In the genomic region with DNA sequence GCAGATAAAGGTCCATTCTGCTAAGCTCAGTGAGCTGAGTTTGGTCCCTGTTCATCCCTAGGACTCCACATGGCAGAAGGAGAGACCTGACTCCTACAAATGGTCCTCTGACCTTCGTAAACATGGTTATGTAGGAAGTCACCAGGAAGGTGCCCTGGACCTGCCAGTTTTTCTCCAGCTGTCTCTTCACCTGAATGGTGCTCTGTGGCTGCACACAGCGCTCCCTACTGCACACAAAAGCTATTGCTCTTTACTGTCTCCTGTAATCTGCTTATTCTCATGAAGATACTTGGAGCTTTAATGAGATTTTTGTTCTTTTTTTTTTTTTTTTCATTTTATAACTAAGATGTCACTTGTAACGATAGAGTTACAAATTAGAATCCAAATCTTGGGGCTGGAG, we compare ENCODE assay signal across 26 mouse cellular contexts. TPM values are rescaled to one million over a fixed set of nuclear protein-coding genes. Genes with fewer than 3 reads are reported as not detected.
DNase-seq lines count a peak whose midpoint lies in the region; ATAC-seq and TF ChIP-seq lines count a peak whose summit lies in the region.
"Had no signal": no experiment of that assay in that cellular context is flagged by ENCODE, and none has a peak within 500 bp of the region (broad histone marks: within the 10 kb centered on the region; RNA-seq: fewer than 3 reads in every experiment).

No protein-coding gene starts in this region.

- TF ChIP-seq CTCF in heart, postnatal 0 days (IDR thresholded peaks at IDR 0.05; ENCODE audit: low read depth): peak; percentile 34
- TF ChIP-seq CTCF in liver, embryonic 14.5 days (IDR thresholded peaks at IDR 0.05; ENCODE audit: low read depth): peak; percentile 42
- TF ChIP-seq CTCF in CH12.LX (conservative IDR thresholded peaks at IDR 0.05 in 1 of 2, IDR thresholded peaks at IDR 0.05 in 1 of 2; ENCODE audit: low read depth in 2 of 2, low read length in 2 of 2): peak in 1 of 2 experiments; percentile 56; a peak in 2 of 4 replicates
- peak; percentile 33; the same call in 1 of the 2 replicates for TF ChIP-seq CTCF in brain, embryonic 14.5 days (IDR thresholded peaks at IDR 0.05; ENCODE audit: borderline replicate concordance, extremely low read depth, insufficient read depth, insufficient read length)

- no peaks in the 10 kb centered on the region for H3K27me3 ChIP-seq in heart, postnatal 0 days (ENCODE audit: control insufficient read depth, insufficient read depth, low read length)
- H3K27me3 ChIP-seq in heart, embryonic 12.5 days (replicated peaks): peaks cover 11% of the 10 kb centered on the region; the same call in 1 of the 2 replicates
- no peaks in the 10 kb centered on the region for H3K27me3 ChIP-seq in liver, embryonic 14.5 days (ENCODE audit: control insufficient read depth, insufficient read depth, low read length)
- H3K27me3 ChIP-seq in liver, embryonic 12.5 days (replicated peaks): peaks cover 25% of the 10 kb centered on the region
- H3K27me3 ChIP-seq in CH12.LX (replicated peaks): no peaks in the 10 kb centered on the region
- H3K27me3 ChIP-seq in heart, embryonic 10.5 days (ENCODE audit: insufficient read depth, poor library complexity, severe bottlenecking): no peaks in the 10 kb centered on the region
- H3K27me3 ChIP-seq: embryonic facial prominence, embryonic 13.5 days; kidney, embryonic 15.5 days had no signal

- no peak overlapping the region for H3K27ac ChIP-seq in heart, postnatal 0 days (ENCODE audit: low read depth)
- no peak overlapping the region for H3K27ac ChIP-seq in heart, embryonic 12.5 days (ENCODE audit: poor library complexity, severe bottlenecking)
- H3K27ac ChIP-seq in liver, embryonic 14.5 days: no peak overlapping the region
- no peak overlapping the region for H3K27ac ChIP-seq in liver, embryonic 12.5 days
- H3K27ac ChIP-seq in CH12.LX (ENCODE audit: insufficient read depth, low read depth): no peak overlapping the region
- H3K27ac ChIP-seq in heart, embryonic 10.5 days: no peak overlapping the region
- H3K27ac ChIP-seq: embryonic facial prominence, embryonic 13.5 days; kidney, embryonic 15.5 days had no signal

- H3K79me2 ChIP-seq in CH12.LX (replicated peaks; ENCODE audit: control insufficient read depth, extremely low read depth, insufficient read depth, poor library complexity, severe bottlenecking): no peaks in the 10 kb centered on the region

- dilution Hi-C loops in CH12.LX (cut with MboI; ENCODE audit: extremely low pct_ligation_motif_present, extremely low pct_unique_long_range_greater_than_20kb, low sequenced_read_pairs): no loop called here

- no peak overlapping the region for H3K9ac ChIP-seq in heart, postnatal 0 days (replicated peaks; ENCODE audit: low read depth, low read length)
- H3K9ac ChIP-seq in heart, embryonic 12.5 days: no peak overlapping the region
- H3K9ac ChIP-seq in liver, embryonic 14.5 days (replicated peaks): no peak overlapping the region
- H3K9ac ChIP-seq in liver, embryonic 12.5 days: no peak overlapping the region
- no peak overlapping the region for H3K9ac ChIP-seq in CH12.LX (ENCODE audit: insufficient read depth, low read depth)
- H3K9ac ChIP-seq: embryonic facial prominence, embryonic 13.5 days; kidney, embryonic 15.5 days had no signal

- no peak overlapping the region for H3K4me2 ChIP-seq in heart, postnatal 0 days (ENCODE audit: low read depth, low read length)
- H3K4me2 ChIP-seq in heart, embryonic 12.5 days: no peak overlapping the region
- H3K4me2 ChIP-seq in liver, embryonic 14.5 days (ENCODE audit: low read depth): no peak overlapping the region
- no peak overlapping the region for H3K4me2 ChIP-seq in liver, embryonic 12.5 days
- H3K4me2 ChIP-seq in CH12.LX (ENCODE audit: insufficient read depth, low read depth, poor library complexity, severe bottlenecking): no peak overlapping the region
- H3K4me2 ChIP-seq: embryonic facial prominence, embryonic 13.5 days; kidney, embryonic 15.5 days had no signal

- TF ChIP-seq RAD21 in CH12.LX (IDR thresholded peaks at IDR 0.05; ENCODE audit: low read depth, low read length): peak; percentile 29

- no peaks in the 10 kb centered on the region for H3K36me3 ChIP-seq in heart, postnatal 0 days (replicated peaks; ENCODE audit: control insufficient read depth, insufficient read depth, low read length)
- H3K36me3 ChIP-seq in heart, embryonic 12.5 days: no peaks in the 10 kb centered on the region
- H3K36me3 ChIP-seq in liver, embryonic 14.5 days (replicated peaks; ENCODE audit: control insufficient read depth, insufficient read depth, low read depth): no peaks in the 10 kb centered on the region
- no peaks in the 10 kb centered on the region for H3K36me3 ChIP-seq in liver, embryonic 12.5 days
- H3K36me3 ChIP-seq in CH12.LX (replicated peaks in 1 of 2; ENCODE audit: control insufficient read depth in 1 of 2, insufficient read depth in 1 of 2, low read length in 1 of 2): no peaks in the 10 kb centered on the region
- H3K36me3 ChIP-seq in heart, embryonic 10.5 days: no peaks in the 10 kb centered on the region
- H3K36me3 ChIP-seq: embryonic facial prominence, embryonic 13.5 days; G1E; kidney, embryonic 15.5 days had no signal

- in situ Hi-C loops in CH12.LX (cut with MboI; ENCODE audit: low pct_ligation_motif_present, low pct_unique_long_range_greater_than_20kb, low sequenced_read_pairs): loop anchor here (5.0 kb wide), 1 partner anchor 194 kb away; no protein-coding TSS in a partner anchor

- TF ChIP-seq EP300 in heart, postnatal 0 days (IDR thresholded peaks at IDR 0.05; ENCODE audit: low read depth): no peak
- TF ChIP-seq EP300 in liver, embryonic 14.5 days (IDR thresholded peaks at IDR 0.05; ENCODE audit: low read depth): no peak
- no peak for TF ChIP-seq EP300 in CH12.LX (IDR thresholded peaks at IDR 0.05; ENCODE audit: low read length)

- ATAC-seq in heart, postnatal 0 days (ENCODE audit: insufficient read depth, low read depth): no peak
- ATAC-seq in heart, embryonic 12.5 days (ENCODE audit: insufficient number of reproducible peaks, low FRiP score): no peak
- ATAC-seq in liver, embryonic 14.5 days (ENCODE audit: insufficient read depth): no peak
- ATAC-seq in liver, embryonic 12.5 days: no peak
- ATAC-seq: forebrain, embryonic 14.5 days; inflammation-experienced regulatory T-cells, adult 6 months; midbrain, embryonic 16.5 days had no signal

- WGBS in heart, postnatal 0 days: 51% methylated on average over 3 of the region's 3 CpGs
- 44% methylated on average over 3 of the region's 3 CpGs for WGBS in heart, embryonic 12.5 days
- WGBS in liver, embryonic 14.5 days (ENCODE audit: insufficient replicate concordance): 40% methylated on average over 3 of the region's 3 CpGs
- 32% methylated on average over 3 of the region's 3 CpGs for WGBS in liver, embryonic 12.5 days (ENCODE audit: insufficient replicate concordance)
- 49% methylated on average over 3 of the region's 3 CpGs for WGBS in heart, embryonic 10.5 days

- H3K9me3 ChIP-seq in heart, postnatal 0 days (replicated peaks; ENCODE audit: control insufficient read depth, low read length): no peaks in the 10 kb centered on the region
- H3K9me3 ChIP-seq in heart, embryonic 12.5 days (replicated peaks): no peaks in the 10 kb centered on the region
- H3K9me3 ChIP-seq in liver, embryonic 14.5 days (ENCODE audit: control insufficient read depth, low read length): no peaks in the 10 kb centered on the region
- H3K9me3 ChIP-seq in liver, embryonic 12.5 days (replicated peaks): no peaks in the 10 kb centered on the region
- H3K9me3 ChIP-seq in CH12.LX (replicated peaks; ENCODE audit: low read length): peaks cover 9% of the 10 kb centered on the region
- no peaks in the 10 kb centered on the region for H3K9me3 ChIP-seq in heart, embryonic 10.5 days
- H3K9me3 ChIP-seq: embryonic facial prominence, embryonic 13.5 days; G1E; kidney, embryonic 15.5 days had no signal

- H3K4me3 ChIP-seq in heart, postnatal 0 days (ENCODE audit: low read depth, low read length): no peak overlapping the region
- no peak overlapping the region for H3K4me3 ChIP-seq in heart, embryonic 12.5 days
- no peak overlapping the region for H3K4me3 ChIP-seq in liver, embryonic 14.5 days (ENCODE audit: insufficient read depth in 1 of 2, low read depth in 2 of 2, low read length in 2 of 2)
- no peak overlapping the region for H3K4me3 ChIP-seq in liver, embryonic 12.5 days
- no peak overlapping the region for H3K4me3 ChIP-seq in CH12.LX (replicated peaks in 1 of 3; ENCODE audit: low read depth in 2 of 3, low read length in 2 of 3, poor library complexity in 1 of 3)
- no peak overlapping the region for H3K4me3 ChIP-seq in heart, embryonic 10.5 days
- H3K4me3 ChIP-seq: embryonic facial prominence, embryonic 13.5 days; kidney, embryonic 15.5 days had no signal

- H3K4me1 ChIP-seq in heart, postnatal 0 days (ENCODE audit: control insufficient read depth, insufficient read depth): no peaks in the 10 kb centered on the region
- H3K4me1 ChIP-seq in heart, embryonic 12.5 days (replicated peaks): peaks cover 7% of the 10 kb centered on the region
- H3K4me1 ChIP-seq in liver, embryonic 14.5 days (replicated peaks; ENCODE audit: control insufficient read depth in 2 of 2, insufficient read depth in 2 of 2, low read length in 1 of 2): peaks cover 4 to 5% of the 10 kb centered on the region in 2 experiments; a peak in 1 of 4 replicates
- H3K4me1 ChIP-seq in liver, embryonic 12.5 days: peaks cover 7% of the 10 kb centered on the region
- peaks cover 16 to 28% of the 10 kb centered on the region in 2 experiments for H3K4me1 ChIP-seq in CH12.LX (ENCODE audit: control insufficient read depth in 1 of 2, insufficient read depth in 2 of 2)
- peaks cover 10% of the 10 kb centered on the region for H3K4me1 ChIP-seq in heart, embryonic 10.5 days
- H3K4me1 ChIP-seq: embryonic facial prominence, embryonic 13.5 days had no signal

- no peak for DNase-seq in heart, postnatal 0 days (ENCODE audit: low spot score)
- no peak for DNase-seq in liver, embryonic 14.5 days (ENCODE audit: low read depth in 3 of 3, low spot score in 3 of 3)
- DNase-seq in CH12.LX (ENCODE audit: extremely low read depth): no peak
- DNase-seq in brain, embryonic 14.5 days (ENCODE audit: low read depth): no peak
- no peak for DNase-seq in urinary bladder, postnatal 14 days (ENCODE audit: low spot score)
- no peak for DNase-seq in heart, embryonic 10.5 days (ENCODE audit: low spot score)
- DNase-seq: cerebellum, adult 9-10 months; gastrocnemius, postnatal 25 days; heart, postnatal 10 days; right cerebral cortex, postnatal 25 days; thymus, postnatal 14 days had no signal

- no peak for TF ChIP-seq POLR2A in CH12.LX (IDR thresholded peaks at IDR 0.05; ENCODE audit: low read depth, low read length)
- TF ChIP-seq POLR2A in brain, embryonic 14.5 days (IDR thresholded peaks at IDR 0.05; ENCODE audit: borderline replicate concordance, extremely low read depth, insufficient read depth, insufficient read length, poor library complexity, severe bottlenecking): no peak

RNA-seq across cellular contexts. Expression of gene Usp30, which starts 18.7 kb away (rescaled TPM):
- total RNA-seq in heart, postnatal 0 days (2014; rRNA removed; ENCODE audit: low replicate concordance): 16.0 and 18.2 TPM in 2 replicates
- 6.1 and 6.3 TPM in 2 replicates for polyA plus RNA-seq in heart, postnatal 0 days (2015; fragmentation: Nextera tagmentation; extraction: Ambion mirVana)
- polyA plus RNA-seq in heart, embryonic 12.5 days (2016; fragmentation: Nextera tagmentation; extraction: Ambion mirVana): 9.0 and 10.5 TPM in 2 replicates
- polyA plus RNA-seq in liver, embryonic 14.5 days (2012; rRNA removed): 3.7 and 3.9 TPM in 2 replicates
- polyA plus RNA-seq in liver, embryonic 14.5 days (2014; fragmentation: Nextera tagmentation; extraction: Ambion mirVana): 2.0 and 2.1 TPM in 2 replicates
- polyA plus RNA-seq in liver, embryonic 12.5 days (2016; fragmentation: Nextera tagmentation; extraction: Ambion mirVana): 5.0 and 5.2 TPM in 2 replicates
- total RNA-seq in CH12.LX (2012; rRNA removed): 11.5 and 13.0 TPM in 2 replicates
- 13.0 and 15.5 TPM in 2 replicates for total RNA-seq in CH12.LX (2014; rRNA removed)
- polyA plus RNA-seq in CH12.LX (2012; ENCODE audit: insufficient read length, low read depth): 14.5 and 16.1 TPM in 2 replicates
- polyA plus RNA-seq in brain, embryonic 14.5 days (2012; rRNA removed): 40.0 and 41.6 TPM in 2 replicates
- polyA plus RNA-seq in heart, embryonic 10.5 days (2016; fragmentation: Nextera tagmentation; extraction: Ambion mirVana): 9.9 and 10.2 TPM in 2 replicates

RNA-seq across cellular contexts. Expression of gene Dao, which starts 43.1 kb away (rescaled TPM):
- total RNA-seq in heart, postnatal 0 days (2014; rRNA removed; ENCODE audit: low replicate concordance): not detected in 2 replicates
- polyA plus RNA-seq in heart, postnatal 0 days (2015; fragmentation: Nextera tagmentation; extraction: Ambion mirVana): not detected in 2 replicates
- polyA plus RNA-seq in heart, embryonic 12.5 days (2016; fragmentation: Nextera tagmentation; extraction: Ambion mirVana): not detected in 2 replicates
- polyA plus RNA-seq in liver, embryonic 14.5 days (2012; rRNA removed): not detected in 2 replicates
- not detected in 2 replicates for polyA plus RNA-seq in liver, embryonic 14.5 days (2014; fragmentation: Nextera tagmentation; extraction: Ambion mirVana)
- polyA plus RNA-seq in liver, embryonic 12.5 days (2016; fragmentation: Nextera tagmentation; extraction: Ambion mirVana): not detected in 2 replicates
- total RNA-seq in CH12.LX (2012; rRNA removed) (0.97 and 1.4 TPM in 2 replicates), CH12.LX (2014; rRNA removed) (1.9 TPM in 2 replicates)
- polyA plus RNA-seq in CH12.LX (2012; ENCODE audit: insufficient read length, low read depth): 3.6 TPM in 2 replicates
- polyA plus RNA-seq in brain, embryonic 14.5 days (2012; rRNA removed): not detected in 2 replicates
- not detected in 2 replicates for polyA plus RNA-seq in heart, embryonic 10.5 days (2016; fragmentation: Nextera tagmentation; extraction: Ambion mirVana)
- total RNA-seq: G1E; gastrocnemius, postnatal 25 days; heart, adult 8-10 months; heart, postnatal 10 days; layer of hippocampus, postnatal 14 days; left cerebral cortex, postnatal 14 days; megakaryocyte-erythroid progenitor cell, adult 5-6 weeks had no signal
- polyA plus RNA-seq: C2C12; embryonic facial prominence, embryonic 13.5 days; forebrain, embryonic 14.5 days; G1E; hindbrain, embryonic 11.5 days; inflammation-experienced regulatory T-cells, adult 6 months; lung, embryonic 16.5 days; midbrain, embryonic 16.5 days had no signal

RNA-seq across cellular contexts. Expression of gene Svop, which starts 44.8 kb away (rescaled TPM):
- 0.19 TPM in 1 of 2 replicates, not detected in the other for total RNA-seq in heart, postnatal 0 days (2014; rRNA removed; ENCODE audit: low replicate concordance)
- 0.07 TPM in 1 of 2 replicates, not detected in the other for polyA plus RNA-seq in heart, postnatal 0 days (2015; fragmentation: Nextera tagmentation; extraction: Ambion mirVana)
- polyA plus RNA-seq in heart, embryonic 12.5 days (2016; fragmentation: Nextera tagmentation; extraction: Ambion mirVana): 0.06 and 0.15 TPM in 2 replicates
- 0.11 TPM in 1 of 2 replicates, not detected in the other for polyA plus RNA-seq in liver, embryonic 14.5 days (2012; rRNA removed)
- 0.06 TPM in 1 of 2 replicates, not detected in the other for polyA plus RNA-seq in liver, embryonic 14.5 days (2014; fragmentation: Nextera tagmentation; extraction: Ambion mirVana)
- not detected in 2 replicates for polyA plus RNA-seq in liver, embryonic 12.5 days (2016; fragmentation: Nextera tagmentation; extraction: Ambion mirVana)
- total RNA-seq in CH12.LX (2012; rRNA removed) (0.38 and 1.1 TPM in 2 replicates), CH12.LX (2014; rRNA removed) (0.20 and 0.31 TPM in 2 replicates)
- polyA plus RNA-seq in CH12.LX (2012; ENCODE audit: insufficient read length, low read depth): 0.40 and 0.51 TPM in 2 replicates
- polyA plus RNA-seq in brain, embryonic 14.5 days (2012; rRNA removed): 70.1 and 81.5 TPM in 2 replicates
- 0.23 and 0.46 TPM in 2 replicates for polyA plus RNA-seq in heart, embryonic 10.5 days (2016; fragmentation: Nextera tagmentation; extraction: Ambion mirVana)
- total RNA-seq: gastrocnemius, postnatal 25 days; heart, adult 8-10 months; heart, postnatal 10 days; megakaryocyte-erythroid progenitor cell, adult 5-6 weeks had no signal
- polyA plus RNA-seq: G1E; inflammation-experienced regulatory T-cells, adult 6 months had no signal

RNA-seq across cellular contexts. Expression of gene Ssh1, which starts 52.9 kb away (rescaled TPM):
- 7.1 and 10.0 TPM in 2 replicates for total RNA-seq in heart, postnatal 0 days (2014; rRNA removed; ENCODE audit: low replicate concordance)
- polyA plus RNA-seq in heart, postnatal 0 days (2015; fragmentation: Nextera tagmentation; extraction: Ambion mirVana): 5.8 and 6.8 TPM in 2 replicates
- 19.0 and 21.4 TPM in 2 replicates for polyA plus RNA-seq in heart, embryonic 12.5 days (2016; fragmentation: Nextera tagmentation; extraction: Ambion mirVana)
- 4.8 and 4.9 TPM in 2 replicates for polyA plus RNA-seq in liver, embryonic 14.5 days (2012; rRNA removed)
- 6.7 TPM in 2 replicates for polyA plus RNA-seq in liver, embryonic 14.5 days (2014; fragmentation: Nextera tagmentation; extraction: Ambion mirVana)
- 8.9 and 10.9 TPM in 2 replicates for polyA plus RNA-seq in liver, embryonic 12.5 days (2016; fragmentation: Nextera tagmentation; extraction: Ambion mirVana)
- total RNA-seq in CH12.LX (2012; rRNA removed) (5.6 and 8.2 TPM in 2 replicates), CH12.LX (2014; rRNA removed) (2.3 and 3.0 TPM in 2 replicates)
- polyA plus RNA-seq in CH12.LX (2012; ENCODE audit: insufficient read length, low read depth): 8.1 and 8.9 TPM in 2 replicates
- 12.2 and 19.2 TPM in 2 replicates for polyA plus RNA-seq in brain, embryonic 14.5 days (2012; rRNA removed)
- 16.7 and 18.3 TPM in 2 replicates for polyA plus RNA-seq in heart, embryonic 10.5 days (2016; fragmentation: Nextera tagmentation; extraction: Ambion mirVana)

Comparison
In these comparisons a context has a peak if more than half of its experiments do, and no peak if none do; other contexts are left out.
1. RNA of gene Svop, which starts 44.8 kb away (polyA plus RNA-seq): 70.1 to 81.5 TPM in brain, embryonic 14.5 days; 0.40 to 0.51 TPM in CH12.LX, 0.23 to 0.46 TPM in heart, embryonic 10.5 days, 0.06 to 0.15 TPM in heart, embryonic 12.5 days, not detected in liver, embryonic 12.5 days, 0.07 TPM in heart, postnatal 0 days and 0.06 to 0.11 TPM in liver, embryonic 14.5 days; every median in the first group is over 10 times any median in the second.